Mouse (Mus musculus): ENCODE measurements around the gene A3galt2. TPM values are rescaled to one million over a fixed set of nuclear protein-coding genes. Genes with fewer than 3 reads are reported as not detected.

The A3galt2 gene
- polyA plus RNA-seq, 1 experiment from 2014 or later, result 0.56 TPM

DNA sequence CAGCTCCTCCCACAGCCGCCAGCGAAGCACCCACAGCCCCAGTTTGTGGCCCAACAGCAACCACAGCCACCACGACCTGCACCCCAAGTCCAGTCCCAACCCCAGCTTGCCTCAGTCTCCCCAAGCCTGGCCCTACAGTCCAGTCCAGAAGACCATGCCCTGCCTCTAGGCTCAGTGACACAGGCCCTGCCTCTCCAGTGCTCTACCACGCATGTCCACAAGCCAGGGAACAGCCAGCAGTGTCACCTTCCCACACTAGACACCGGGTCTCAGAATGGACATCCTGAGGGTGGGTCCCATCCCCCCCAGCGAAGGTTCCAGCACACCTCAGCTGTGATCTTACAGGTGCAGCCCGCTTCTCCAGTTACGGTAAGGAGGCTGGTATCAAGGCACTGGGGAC lies 32.2 kb upstream of the A3galt2 start:
- H3K27me3 ChIP-seq (ENCODE audit: control insufficient read depth, insufficient read depth, low read length), result no peaks in the 10 kb centered on the region
- no peaks in the 10 kb centered on the region for H3K9me3 ChIP-seq (ENCODE audit: control insufficient read depth, low read length)
- WGBS, result 85% methylated on average over 8 of the region's 8 CpGs
- no peak overlapping the region for H3K9ac ChIP-seq (ENCODE audit: low read length)
- no peaks in the 10 kb centered on the region for H3K36me3 ChIP-seq (ENCODE audit: control insufficient read depth, insufficient read depth, low read length)
- DNase-seq (ENCODE audit: low spot score) (peak; percentile 49), ATAC-seq (replicated peaks; ENCODE audit: low FRiP score) (no peak)
- no peak overlapping the region for H3K27ac ChIP-seq (ENCODE audit: low read depth, low read length)
- no peak overlapping the region for H3K4me3 ChIP-seq (ENCODE audit: low read depth, low read length)
- H3K4me2 ChIP-seq (ENCODE audit: low read depth, low read length, severe bottlenecking), result no peak overlapping the region
- peaks cover 37% of the 10 kb centered on the region for H3K4me1 ChIP-seq (replicated peaks; ENCODE audit: control insufficient read depth, insufficient read depth, low read length)

DNA sequence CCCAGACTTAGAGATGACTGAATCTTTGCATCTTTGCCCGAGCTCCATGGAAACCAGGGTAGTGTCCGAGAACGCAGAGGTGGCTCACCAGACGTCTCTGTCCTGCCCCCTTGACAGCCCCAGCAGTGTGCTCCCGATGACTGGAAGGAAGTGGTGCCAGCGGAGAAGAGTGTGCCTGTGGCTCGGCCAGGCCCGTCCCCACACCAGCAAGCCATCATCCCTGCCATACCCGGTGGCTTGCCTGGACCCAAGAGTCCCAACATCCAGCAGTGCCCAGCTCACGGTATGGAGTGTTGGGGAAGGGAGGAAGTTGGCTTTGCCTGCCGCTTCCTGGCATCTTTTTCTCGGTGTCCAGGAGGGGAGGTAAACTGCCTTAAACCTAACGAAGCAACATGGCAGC lies 31.7 kb upstream of the A3galt2 start:
- no peaks in the 10 kb centered on the region for H3K36me3 ChIP-seq (ENCODE audit: control insufficient read depth, insufficient read depth, low read length)
- no peak overlapping the region for H3K9ac ChIP-seq (ENCODE audit: low read length)
- no peak overlapping the region for H3K4me2 ChIP-seq (ENCODE audit: low read depth, low read length, severe bottlenecking)
- H3K4me3 ChIP-seq (ENCODE audit: low read depth, low read length), result no peak overlapping the region
- DNase-seq (ENCODE audit: low spot score), result peak; percentile 38
- no peaks in the 10 kb centered on the region for H3K27me3 ChIP-seq (ENCODE audit: control insufficient read depth, insufficient read depth, low read length)
- no peaks in the 10 kb centered on the region for H3K9me3 ChIP-seq (ENCODE audit: control insufficient read depth, low read length)
- H3K27ac ChIP-seq (ENCODE audit: low read depth, low read length), result no peak overlapping the region
- WGBS, result 82% methylated on average over 13 of the region's 13 CpGs
- ATAC-seq (replicated peaks; ENCODE audit: low FRiP score), result no peak
- H3K4me1 ChIP-seq (replicated peaks; ENCODE audit: control insufficient read depth, insufficient read depth, low read length), result peaks cover 37% of the 10 kb centered on the region

DNA sequence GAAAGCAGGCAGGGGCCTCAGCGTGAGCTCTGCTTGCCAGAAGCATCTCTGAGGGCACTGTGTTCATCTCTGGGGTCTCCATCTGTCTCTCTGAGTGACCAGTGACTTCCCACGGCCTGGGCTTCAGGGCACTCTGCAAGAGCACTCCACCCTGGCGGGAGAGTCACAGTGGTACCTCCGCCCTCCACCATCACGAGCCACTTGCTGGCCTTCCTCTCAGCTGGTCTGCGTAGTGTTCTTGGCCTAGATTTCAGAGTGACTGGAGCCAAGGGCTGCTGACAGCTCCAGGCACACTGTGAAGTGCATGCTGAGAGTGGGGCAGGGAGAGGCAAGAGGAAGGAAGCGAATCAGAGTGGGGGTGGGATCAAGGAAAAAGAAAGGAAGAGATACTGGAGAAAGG lies 31.1 kb upstream of the A3galt2 start:
- no peaks in the 10 kb centered on the region for H3K9me3 ChIP-seq (ENCODE audit: control insufficient read depth, low read length)
- H3K4me2 ChIP-seq (ENCODE audit: low read depth, low read length, severe bottlenecking), result no peak overlapping the region
- ATAC-seq (replicated peaks; ENCODE audit: low FRiP score) (no peak), DNase-seq (ENCODE audit: low spot score) (peak; percentile 47)
- no peak overlapping the region for H3K4me3 ChIP-seq (ENCODE audit: low read depth, low read length)
- no peak overlapping the region for H3K9ac ChIP-seq (ENCODE audit: low read length)
- H3K4me1 ChIP-seq (replicated peaks; ENCODE audit: control insufficient read depth, insufficient read depth, low read length), result peaks cover 34% of the 10 kb centered on the region
- 75% methylated on average over 7 of the region's 7 CpGs for WGBS
- H3K36me3 ChIP-seq (ENCODE audit: control insufficient read depth, insufficient read depth, low read length), result no peaks in the 10 kb centered on the region
- no peaks in the 10 kb centered on the region for H3K27me3 ChIP-seq (ENCODE audit: control insufficient read depth, insufficient read depth, low read length)
- H3K27ac ChIP-seq (ENCODE audit: low read depth, low read length), result no peak overlapping the region

DNA sequence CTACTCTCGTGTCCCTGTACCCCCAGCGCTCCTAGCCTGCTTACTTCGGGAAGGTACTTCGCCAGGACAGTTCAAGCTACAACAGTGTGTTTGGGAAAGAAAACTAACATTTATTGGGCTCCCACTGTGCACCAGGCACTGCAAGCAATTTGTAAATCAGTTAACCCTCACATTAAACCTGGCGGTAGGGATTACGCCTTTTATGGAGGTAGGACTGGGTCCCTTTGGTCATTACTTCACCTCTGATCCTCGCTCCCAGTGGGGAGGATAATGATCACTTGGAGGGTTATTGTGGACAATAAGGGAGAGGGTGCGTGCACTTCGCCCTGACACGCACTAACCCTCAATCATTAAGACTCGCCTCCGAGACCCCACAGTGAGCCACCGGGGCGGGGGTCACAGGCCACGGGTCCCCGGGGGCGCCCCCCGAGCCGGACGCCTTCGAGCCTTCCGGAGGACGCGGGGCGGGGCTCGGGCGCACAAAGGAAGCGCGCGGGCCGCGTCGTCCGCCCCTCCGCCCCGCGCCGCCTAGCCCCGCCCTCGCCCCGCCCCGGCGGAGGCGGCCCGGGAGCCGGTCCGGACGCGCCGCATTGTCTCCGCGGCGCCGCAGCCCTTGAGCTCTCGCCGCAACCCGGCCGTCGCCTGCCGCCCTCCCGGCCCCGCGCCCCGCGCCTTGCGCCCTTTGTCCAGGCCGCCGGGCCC lies 28.0 kb upstream of the A3galt2 start:
- H3K9ac ChIP-seq (ENCODE audit: low read length), result peak overlapping the region; percentile 100
- peaks cover 23% of the 10 kb centered on the region for H3K4me1 ChIP-seq (replicated peaks; ENCODE audit: control insufficient read depth, insufficient read depth, low read length)

DNA sequence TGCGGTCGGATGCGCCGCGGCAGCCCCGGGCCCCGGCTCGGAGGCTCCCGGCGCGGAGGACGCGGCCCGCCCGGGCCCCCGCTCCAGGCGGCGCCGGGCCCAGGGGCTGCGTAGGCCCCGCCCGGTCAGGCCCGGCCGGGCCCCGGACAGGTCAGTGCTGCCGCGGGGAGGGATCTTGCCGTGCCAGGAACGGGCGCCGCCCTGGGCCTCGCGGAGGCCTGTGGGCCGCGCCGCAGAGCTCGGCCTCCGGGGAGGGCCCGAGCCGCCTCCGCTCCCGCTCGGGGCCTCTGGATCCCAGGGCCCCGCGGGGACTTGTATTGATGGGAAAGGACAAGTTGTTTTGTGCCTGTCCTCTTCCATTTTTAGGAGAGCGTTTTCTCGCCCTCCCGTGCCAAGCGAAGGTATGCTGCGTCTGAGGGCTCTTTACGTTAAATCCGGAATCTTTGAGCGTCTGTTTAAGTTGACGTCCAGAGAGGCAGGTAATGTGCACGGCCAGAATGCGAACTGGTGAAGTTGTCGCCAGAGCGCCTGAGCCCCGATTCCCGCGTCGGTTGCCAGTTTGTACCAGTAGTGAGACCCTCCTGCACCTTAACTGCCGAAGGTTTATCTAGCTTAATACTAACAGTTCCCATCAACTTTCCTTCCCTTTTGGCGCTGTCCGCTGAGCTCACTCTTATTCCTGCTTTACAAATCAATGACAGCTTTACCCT lies 27.3 kb upstream of the A3galt2 start:
- under 1% methylated on average over 58 of the region's 65 CpGs for WGBS
- H3K9ac ChIP-seq (ENCODE audit: low read length), result peak overlapping the region; percentile 100
- peak; percentile 60; the same call in 1 of the 2 replicates for ATAC-seq (replicated peaks; ENCODE audit: low FRiP score)
- peak overlapping the region; percentile 85 for H3K27ac ChIP-seq (ENCODE audit: low read depth, low read length)
- H3K36me3 ChIP-seq (ENCODE audit: control insufficient read depth, insufficient read depth, low read length), result no peaks in the 10 kb centered on the region
- no peaks in the 10 kb centered on the region for H3K9me3 ChIP-seq (ENCODE audit: control insufficient read depth, low read length)
- H3K4me3 ChIP-seq (ENCODE audit: low read depth, low read length), result peak overlapping the region; percentile 100
- no peaks in the 10 kb centered on the region for H3K27me3 ChIP-seq (ENCODE audit: control insufficient read depth, insufficient read depth, low read length)
- peaks cover 19% of the 10 kb centered on the region for H3K4me1 ChIP-seq (replicated peaks; ENCODE audit: control insufficient read depth, insufficient read depth, low read length)
- H3K4me2 ChIP-seq (ENCODE audit: low read depth, low read length, severe bottlenecking), result peak overlapping the region; percentile 97
- DNase-seq (ENCODE audit: low spot score), result no peak

More for the DNA sequence above, 28.0 kb upstream of the A3galt2 start:
- DNase-seq (ENCODE audit: low spot score) (peak; percentile 89), ATAC-seq (replicated peaks; ENCODE audit: low FRiP score) (peak; percentile 93)
- H3K27ac ChIP-seq (ENCODE audit: low read depth, low read length), result peak overlapping the region; percentile 85
- 4% methylated on average over 31 of the region's 68 CpGs for WGBS
- no peaks in the 10 kb centered on the region for H3K36me3 ChIP-seq (ENCODE audit: control insufficient read depth, insufficient read depth, low read length)
- peak overlapping the region; percentile 97 for H3K4me2 ChIP-seq (ENCODE audit: low read depth, low read length, severe bottlenecking)
- peak overlapping the region; percentile 100 for H3K4me3 ChIP-seq (ENCODE audit: low read depth, low read length)
- no peaks in the 10 kb centered on the region for H3K27me3 ChIP-seq (ENCODE audit: control insufficient read depth, insufficient read depth, low read length)
- no peaks in the 10 kb centered on the region for H3K9me3 ChIP-seq (ENCODE audit: control insufficient read depth, low read length)

DNA sequence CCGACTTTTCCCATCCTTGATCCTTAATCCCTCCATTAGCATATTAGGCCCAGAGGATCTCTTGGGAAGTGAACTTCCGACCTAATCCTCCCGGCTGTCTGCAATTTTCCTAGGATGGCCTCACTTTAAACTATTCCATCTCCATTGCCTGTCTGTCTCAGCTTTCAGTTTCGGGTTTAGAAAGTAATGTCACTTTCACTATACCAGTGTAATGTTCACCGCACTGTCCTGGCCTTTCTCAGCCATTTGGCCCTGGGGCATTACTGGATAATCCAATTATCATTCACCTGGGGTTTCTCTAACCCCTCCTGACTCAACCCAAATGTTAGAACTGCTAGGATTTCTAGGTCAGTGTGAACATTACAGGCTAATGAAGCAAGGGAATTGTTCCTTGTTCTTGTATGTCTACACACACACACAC lies 26.7 kb upstream of the A3galt2 start:
- ATAC-seq (replicated peaks; ENCODE audit: low FRiP score) (no peak), DNase-seq (ENCODE audit: low spot score) (no peak)
- Histone ChIP-seq H3K36me3 (ENCODE audit: control insufficient read depth, insufficient read depth, low read length) (no peaks in the 10 kb centered on the region), H3K9me3 (ENCODE audit: control insufficient read depth, low read length) (no peaks in the 10 kb centered on the region), H3K4me1 (replicated peaks; ENCODE audit: control insufficient read depth, insufficient read depth, low read length) (peaks cover 23% of the 10 kb centered on the region), H3K4me3 (ENCODE audit: low read depth, low read length) (peak overlapping the region; percentile 100), H3K27me3 (ENCODE audit: control insufficient read depth, insufficient read depth, low read length) (no peaks in the 10 kb centered on the region), H3K4me2 (ENCODE audit: low read depth, low read length, severe bottlenecking) (peak overlapping the region; percentile 97), H3K9ac (ENCODE audit: low read length) (peak overlapping the region; percentile 100), H3K27ac (ENCODE audit: low read depth, low read length) (peak overlapping the region; percentile 85; the same call in 1 of the 2 replicates)
- WGBS, result under 1% methylated on average over 5 of the region's 5 CpGs

DNA sequence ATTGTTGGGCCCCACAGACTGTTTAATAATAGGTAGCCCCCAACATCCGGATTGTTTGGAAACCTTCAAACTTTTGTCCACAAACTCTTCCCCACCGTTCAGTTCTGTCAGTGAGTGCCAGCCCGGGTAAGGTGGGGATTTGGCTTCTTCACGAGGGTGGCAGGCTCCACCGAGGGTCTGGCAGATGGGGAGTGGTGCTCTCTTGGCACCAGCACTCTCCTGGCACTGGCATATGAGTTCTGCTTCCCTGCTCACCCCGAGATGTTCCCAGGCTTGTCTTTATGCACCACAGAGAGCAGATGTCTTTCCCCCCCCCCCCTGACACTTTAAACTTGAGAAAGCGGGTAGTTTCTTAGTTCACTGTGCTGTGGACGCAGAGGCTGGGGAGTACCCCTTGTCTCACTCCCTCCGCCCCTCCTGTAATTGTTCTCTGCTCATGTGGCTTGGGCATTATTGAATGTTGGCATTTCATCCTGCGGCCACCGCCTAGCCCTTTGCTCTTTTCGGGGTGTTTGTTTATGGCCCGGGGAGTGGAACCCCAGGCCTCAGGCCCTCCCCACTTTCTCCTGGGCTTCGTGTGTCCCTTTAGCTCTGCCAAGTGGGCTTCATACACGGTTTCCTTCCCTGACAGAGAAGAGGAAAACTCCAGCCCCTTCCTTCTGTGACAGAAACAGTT lies 26.0 kb upstream of the A3galt2 start:
- H3K4me3 ChIP-seq (ENCODE audit: low read depth, low read length), result peak overlapping the region; percentile 100
- peak overlapping the region; percentile 57; the same call in 1 of the 2 replicates for H3K27ac ChIP-seq (ENCODE audit: low read depth, low read length)
- H3K4me2 ChIP-seq (ENCODE audit: low read depth, low read length, severe bottlenecking), result peak overlapping the region; percentile 97
- H3K27me3 ChIP-seq (ENCODE audit: control insufficient read depth, insufficient read depth, low read length), result no peaks in the 10 kb centered on the region
- peak overlapping the region; percentile 100 for H3K9ac ChIP-seq (ENCODE audit: low read length)
- 11% methylated on average over 15 of the region's 15 CpGs for WGBS
- DNase-seq (ENCODE audit: low spot score) (no peak), ATAC-seq (replicated peaks; ENCODE audit: low FRiP score) (no peak)
- no peaks in the 10 kb centered on the region for H3K36me3 ChIP-seq (ENCODE audit: control insufficient read depth, insufficient read depth, low read length)
- no peaks in the 10 kb centered on the region for H3K9me3 ChIP-seq (ENCODE audit: control insufficient read depth, low read length)
- H3K4me1 ChIP-seq (replicated peaks; ENCODE audit: control insufficient read depth, insufficient read depth, low read length), result peaks cover 30% of the 10 kb centered on the region

DNA sequence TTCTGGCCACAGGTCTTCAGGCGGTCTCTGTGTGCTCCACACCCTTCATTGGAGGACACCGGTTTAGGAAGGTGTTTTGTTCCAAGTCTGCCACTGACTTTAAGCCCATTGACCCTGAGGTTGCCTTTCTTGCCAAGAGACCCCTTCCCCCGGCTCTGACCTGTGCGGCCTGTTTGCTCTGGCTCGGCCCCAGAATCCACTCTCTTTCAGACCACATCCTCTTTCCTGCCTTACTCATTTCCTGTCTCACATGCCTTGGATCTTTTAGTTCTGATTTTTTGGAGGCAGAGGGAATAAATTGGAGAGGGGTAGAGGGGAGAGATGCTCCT lies 25.5 kb upstream of the A3galt2 start:
- peak overlapping the region; percentile 100 for H3K9ac ChIP-seq (ENCODE audit: low read length)
- DNase-seq (ENCODE audit: low spot score) (no peak), ATAC-seq (replicated peaks; ENCODE audit: low FRiP score) (no peak)
- H3K9me3 ChIP-seq (ENCODE audit: control insufficient read depth, low read length), result no peaks in the 10 kb centered on the region
- H3K4me1 ChIP-seq (replicated peaks; ENCODE audit: control insufficient read depth, insufficient read depth, low read length), result peaks cover 35% of the 10 kb centered on the region
- no peaks in the 10 kb centered on the region for H3K36me3 ChIP-seq (ENCODE audit: control insufficient read depth, insufficient read depth, low read length)
- peak overlapping the region; percentile 97 for H3K4me2 ChIP-seq (ENCODE audit: low read depth, low read length, severe bottlenecking)
- H3K27me3 ChIP-seq (ENCODE audit: control insufficient read depth, insufficient read depth, low read length), result no peaks in the 10 kb centered on the region
- H3K27ac ChIP-seq (ENCODE audit: low read depth, low read length), result peak overlapping the region; percentile 57; the same call in 1 of the 2 replicates
- WGBS, result 23% methylated on average over 5 of the region's 5 CpGs
- peak overlapping the region; percentile 100 for H3K4me3 ChIP-seq (ENCODE audit: low read depth, low read length)

All from forebrain, embryonic 11.5 days (tissue).